Mouse (Mus musculus) kidney, adult 2 months (tissue): Measurements from ENCODE around the gene Serinc3.

Source experiments
- CTCF ChIP-seq: fragments of 200-500 bp; conservative IDR thresholded peaks from 2 replicates; pipeline ENCODE4 v1.5.1; 2011; ENCODE audit warnings: low read depth, mild to moderate bottlenecking, control low read depth, low read length, moderate library complexity, mixed read lengths; ENCODE audit not compliant: insufficient read depth, insufficient read length
- POLR2A ChIP-seq: fragments of 200-500 bp; IDR thresholded peaks from one replicate; pipeline ENCODE4 v1.6.1; 2011; ENCODE audit warnings: low read depth, low read length, control low read depth

DNA sequence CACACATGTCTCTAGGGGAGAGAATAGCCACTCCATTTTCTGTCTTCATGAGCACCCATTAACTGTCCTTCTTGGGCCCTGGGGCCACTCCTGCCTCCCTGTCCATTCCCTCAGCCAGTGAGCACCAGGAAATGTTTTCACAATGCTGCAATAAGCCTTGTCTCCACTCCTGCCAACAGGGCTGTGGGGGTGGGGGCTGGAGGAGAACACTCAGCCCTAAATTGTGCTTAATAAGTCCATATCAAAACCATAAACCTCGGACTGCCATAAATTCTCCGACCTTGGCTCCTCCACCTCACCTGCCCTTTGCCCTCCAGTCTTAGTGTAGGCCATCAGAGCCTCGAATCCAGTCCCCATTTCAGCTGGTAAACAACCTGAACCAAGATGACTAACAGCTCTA lies 70.6 kb downstream of the Serinc3 start:
- TF ChIP-seq CTCF (no peak), POLR2A (no peak)
